Mouse (Mus musculus) spleen, adult 2 months (tissue): ENCODE data around the gene Zdhhc1.

Experiments
- CTCF ChIP-seq: fragments of 200-500 bp; IDR thresholded peaks from 2 replicates; pipeline ENCODE4 v1.5.1; 2011; ENCODE audit warnings: mild to moderate bottlenecking, inconsistent platforms; ENCODE audit not compliant: insufficient read depth, insufficient read length, insufficient replicate concordance; ENCODE audit errors: extremely low read depth
- POLR2A ChIP-seq: fragments of 200-500 bp; IDR thresholded peaks from 2 replicates; pipeline ENCODE4 v1.6.1; 2011; ENCODE audit warnings: low read depth, low read length, inconsistent platforms

- TF ChIP-seq POLR2A (no peak), CTCF (no peak)
These were observed 1.1 kb downstream of the Zdhhc1 start for GRCm38 (mm10) chr8:105495350-105496302.
